Mouse (Mus musculus) left cerebral cortex, adult 18-20 months (tissue): ENCODE results near the gene Cd200r2. TPM values are rescaled to one million over a fixed set of nuclear protein-coding genes. Genes with fewer than 3 reads are reported as not detected.
A peak's percentile ranks its signal among the peaks of the same experiment; 100 is the strongest.

Experiments
- DNase-seq, 2 experiments: peaks; one replicate each; pipeline ENCODE4 v3.0.0; 2021 to 2022; ENCODE audit warnings: low spot score in 2 of 2, mixed read lengths in 1 of 2
- long read RNA-seq, 2 experiments: library from polyadenylated mRNA; stranded (forward); transcript quantifications; one replicate each; pipeline ENCODE4 v2.0.0; 2021
- total RNA-seq, 2 experiments: library from RNA; stranded (reverse); gene quantifications; 2 replicates each; pipeline ENCODE4 v1.2.3; 2021

Cd200r2 gene
- total RNA-seq = not detected
- long read RNA-seq, experiment 1 = 0 reads
- long read RNA-seq, experiment 2 = 0 reads

GRCm38 (mm10) chr16:44866797-44867196, at the start of gene Cd200r2:
Gene Cd200r2, plus strand, starts transcription at chr16:44867097.
- no peak for DNase-seq

GRCm38 (mm10) chr16:44818010-44818409, 48.9 kb upstream of the Cd200r2 start:
- no peak for DNase-seq

GRCm38 (mm10) chr16:44820545-44820944, 46.4 kb upstream of the Cd200r2 start:
- no peak for DNase-seq

GRCm38 (mm10) chr16:44832286-44832685, 34.6 kb upstream of the Cd200r2 start:
- no peak for DNase-seq

GRCm38 (mm10) chr16:44833189-44833588, 33.7 kb upstream of the Cd200r2 start:
- peak; percentile 4 to 9 for DNase-seq

- DNase-seq = no peak
These were observed 8.3 kb downstream of the Cd200r2 start for GRCm38 (mm10) chr16:44875178-44875577.

GRCm38 (mm10) chr16:44876625-44877024, 9.7 kb downstream of the Cd200r2 start:
- no peak for DNase-seq

GRCm38 (mm10) chr16:44877595-44877994, 10.7 kb downstream of the Cd200r2 start:
- DNase-seq = no peak

- no peak for DNase-seq
These were observed 23.9 kb downstream of the Cd200r2 start for GRCm38 (mm10) chr16:44890814-44891213.

GRCm38 (mm10) chr16:44932016-44932415, 65.1 kb downstream of the Cd200r2 start:
- no peak for DNase-seq

GRCm38 (mm10) chr16:44943468-44943867, 76.6 kb downstream of the Cd200r2 start, which contains the start of gene Cd200r3:
Gene Cd200r3, plus strand, starts transcription at chr16:44943678.
- no peak for DNase-seq

- DNase-seq = peak in 1 of 2 experiments; percentile 4
These were observed 84.6 kb downstream of the Cd200r2 start for GRCm38 (mm10) chr16:44951360-44952114.

GRCm38 (mm10) chr16:44962296-44962695, 95.4 kb downstream of the Cd200r2 start:
- no peak for DNase-seq

GRCm38 (mm10) chr16:44962777-44963176, 95.9 kb downstream of the Cd200r2 start:
- no peak for DNase-seq

GRCm38 (mm10) chr16:44964526-44965374, 97.9 kb downstream of the Cd200r2 start:
- DNase-seq = no peak

GRCm38 (mm10) chr16:44965428-44965827, 98.5 kb downstream of the Cd200r2 start:
- no peak for DNase-seq

Other genes starting within 250 kb of the Cd200r2 start
- 1 to 10 TPM; 5.8 to 7.0 TPM for gene Nepro, start 142.8 kb upstream of the Cd200r2 start, total RNA-seq
- gene Gtpbp8, start 120.7 kb upstream of the Cd200r2 start, total RNA-seq = 10 to 100 TPM; 22.7 to 24.9 TPM
- gene Cd200r1, start 101.4 kb upstream of the Cd200r2 start, total RNA-seq = 1 to 10 TPM in 1 of 2 experiments, under 1 TPM in 1; 0.44 to 1.1 TPM
- under 1 TPM in 1 of 2 experiments, not detected in 1; 0.28 TPM for gene Cd200r4, start 55.4 kb upstream of the Cd200r2 start, total RNA-seq
- gene Cd200r3, start 76.6 kb downstream of the Cd200r2 start, total RNA-seq = not detected
- gene Ccdc80, start 226.3 kb downstream of the Cd200r2 start, total RNA-seq = 1 to 10 TPM; 5.2 to 5.8 TPM